Mouse (Mus musculus) thymus, postnatal 0 days (tissue): ENCODE results near the gene Anapc15. TPM values are rescaled to one million over a fixed set of nuclear protein-coding genes. Genes with fewer than 3 reads are reported as not detected.
A peak's percentile ranks its signal among the peaks of the same experiment; 100 is the strongest.
"Not testable (repeated sequence)": the region's sequence is repeated elsewhere in the genome, so short reads cannot be mapped to it uniquely, and the experiment has no call there.

Experiments
- DNase-seq: peaks from one replicate; pipeline ENCODE4 v3.0.0-alpha.2; 2015; ENCODE audit warnings: low spot score
- polyA plus RNA-seq: library from polyadenylated mRNA; unstranded; fragments of >200 nt; fragmentation: Nextera tagmentation; extraction: Ambion mirVana; gene quantifications from 2 replicates; pipeline ENCODE4 v1.2.1, GENCODE M21; 2015

The Anapc15 gene
- polyA plus RNA-seq, 1 experiment from 2014 or later, result 102 TPM

- peak; percentile 98 for DNase-seq
Measured at GRCm38 (mm10) chr7:101896104-101897066, 32.9 kb downstream of the Anapc15 start.

GRCm38 (mm10) chr7:101900331-101901097 is 37.0 kb downstream of the Anapc15 start:
- DNase-seq, result no peak

- no peak for DNase-seq
Measured at GRCm38 (mm10) chr7:101901969-101902368, 38.5 kb downstream of the Anapc15 start.

GRCm38 (mm10) chr7:101902846-101903245 is 39.3 kb downstream of the Anapc15 start:
- no peak for DNase-seq

- peak; percentile 97 for DNase-seq
Measured at GRCm38 (mm10) chr7:101905561-101906286, 42.2 kb downstream of the Anapc15 start, which contains the start of gene Lamtor1. Gene Lamtor1, plus strand, starts transcription at chr7:101905904.

GRCm38 (mm10) chr7:101906287-101906681 is 42.8 kb downstream of the Anapc15 start, which contains the start of gene Tomt:
Gene Tomt, minus strand, starts transcription at chr7:101906359.
- no peak for DNase-seq

- no peak for DNase-seq
Measured at GRCm38 (mm10) chr7:101906696-101907095, 43.2 kb downstream of the Anapc15 start.

- DNase-seq, result no peak
Measured at GRCm38 (mm10) chr7:101908367-101908766, 44.9 kb downstream of the Anapc15 start.

- no peak for DNase-seq
Measured at GRCm38 (mm10) chr7:101910138-101910537, 46.6 kb downstream of the Anapc15 start.

- DNase-seq, result no peak
Measured at GRCm38 (mm10) chr7:101911982-101912381, 48.5 kb downstream of the Anapc15 start.

- peak; percentile 55 for DNase-seq
Measured at GRCm38 (mm10) chr7:101918071-101918470, 54.6 kb downstream of the Anapc15 start.

- DNase-seq, result not testable (repeated sequence)
Measured at GRCm38 (mm10) chr7:101925892-101926291, 62.4 kb downstream of the Anapc15 start.

- no peak for DNase-seq
Measured at GRCm38 (mm10) chr7:101928093-101928492, 64.6 kb downstream of the Anapc15 start.

GRCm38 (mm10) chr7:101932551-101932950 is 69.0 kb downstream of the Anapc15 start:
- no peak for DNase-seq

- no peak for DNase-seq
Measured at GRCm38 (mm10) chr7:101933300-101933699, 69.8 kb downstream of the Anapc15 start.

- peak; percentile 95 for DNase-seq
Measured at GRCm38 (mm10) chr7:101933751-101934240, 70.3 kb downstream of the Anapc15 start, which contains the start of the genes Lrrc51 and Numa1. Gene Lrrc51, minus strand, starts transcription at chr7:101933895. Gene Numa1, plus strand, starts transcription at chr7:101934111.

- DNase-seq, result no peak
Measured at GRCm38 (mm10) chr7:101935957-101936356, 72.4 kb downstream of the Anapc15 start.

GRCm38 (mm10) chr7:101936996-101937395 is 73.5 kb downstream of the Anapc15 start:
- DNase-seq, result no peak

GRCm38 (mm10) chr7:101937569-101937968 is 74.1 kb downstream of the Anapc15 start:
- DNase-seq, result no peak

GRCm38 (mm10) chr7:101938348-101938747 is 74.8 kb downstream of the Anapc15 start:
- no peak for DNase-seq

GRCm38 (mm10) chr7:101939758-101940157 is 76.2 kb downstream of the Anapc15 start:
- DNase-seq, result no peak
